Mouse (Mus musculus) MEL (cell line): ENCODE results near the gene Clptm1. TPM values are rescaled to one million over a fixed set of nuclear protein-coding genes. Genes with fewer than 3 reads are reported as not detected.

ENCODE experiments used
- DNase-seq: peaks from one replicate; pipeline ENCODE4 v3.0.0; 2011; ENCODE audit warnings: low read depth, low spot score
- H3K27ac ChIP-seq: 2 replicates; pipeline ENCODE4 v1.5.1; 2012; ENCODE audit warnings: low read depth, mild to moderate bottlenecking, control low read depth, low read length, moderate library complexity; ENCODE audit not compliant: control insufficient read depth
- H3K27me3 ChIP-seq, 2 experiments: fragments of 150-350 bp in 1 of 2; sonication (generic) in 1 of 2; 2 replicates each; pipeline ENCODE4 v1.6.1; 2012; ENCODE audit warnings: low read length in 2 of 2, mild to moderate bottlenecking in 2 of 2, improper control_type of control experiment in 1 of 2, moderate library complexity in 1 of 2; ENCODE audit not compliant: insufficient read depth in 2 of 2, control insufficient read depth in 1 of 2
- H3K36me3 ChIP-seq, 2 experiments: 2 replicates each; pipeline ENCODE4 v1.6.1; 2012 to 2014; ENCODE audit warnings: low read length in 2 of 2, improper control_type of control experiment in 1 of 2, inconsistent platforms in 1 of 2, mild to moderate bottlenecking in 1 of 2; ENCODE audit not compliant: insufficient read depth in 2 of 2, control insufficient read depth in 1 of 2
- H3K4me1 ChIP-seq, 2 experiments: fragments of 150-350 bp in 1 of 2; sonication (generic) in 1 of 2; 2 replicates each; pipeline ENCODE4 v1.6.1; 2012; ENCODE audit warnings: low read length in 2 of 2, improper control_type of control experiment in 1 of 2, mild to moderate bottlenecking in 1 of 2; ENCODE audit not compliant: insufficient read depth in 2 of 2, control insufficient read depth in 1 of 2
- H3K4me3 ChIP-seq, 2 experiments: fragments of 150-350 bp in 1 of 2; sonication (generic) in 1 of 2; 2 replicates each; pipeline ENCODE4 v1.5.1; 2012; ENCODE audit warnings: low read depth in 2 of 2, low read length in 2 of 2, mild to moderate bottlenecking in 2 of 2, moderate library complexity in 2 of 2, control low read depth in 1 of 2, improper control_type of control experiment in 1 of 2; ENCODE audit not compliant: control insufficient read depth in 1 of 2, insufficient read depth in 1 of 2
- H3K79me2 ChIP-seq: 2 replicates; pipeline ENCODE4 v1.6.1; 2012; ENCODE audit warnings: mild to moderate bottlenecking, low read length, moderate library complexity; ENCODE audit not compliant: control insufficient read depth, poor library complexity, insufficient read depth
- H3K9ac ChIP-seq: 2 replicates; pipeline ENCODE4 v1.6.1; 2012; ENCODE audit warnings: low read depth, mild to moderate bottlenecking, control low read depth, low read length, moderate library complexity; ENCODE audit not compliant: control insufficient read depth, poor library complexity, severe bottlenecking
- H3K9me3 ChIP-seq: fragments of 150-350 bp; sonication (generic); replicated peaks from 2 replicates; pipeline ENCODE4 v1.6.1; 2012; ENCODE audit warnings: mild to moderate bottlenecking, low read length, improper control_type of control experiment, moderate library complexity; ENCODE audit not compliant: insufficient read depth
- CHD1 ChIP-seq: IDR thresholded peaks from 2 replicates; pipeline ENCODE4 v1.6.1; 2012; ENCODE audit warnings: low read depth, mild to moderate bottlenecking, inconsistent platforms, low read length, improper control_type of control experiment
- CTCF ChIP-seq, 3 experiments: IDR thresholded peaks in 2 of 3; conservative IDR thresholded peaks in 1 of 3; 2 replicates each; pipeline ENCODE4 v1.5.1; 2011 to 2012; ENCODE audit warnings: low read length in 3 of 3, low read depth in 2 of 3, mild to moderate bottlenecking in 2 of 3, improper control_type of control experiment in 1 of 3, inconsistent platforms in 1 of 3, mixed read lengths in 1 of 3, moderate library complexity in 1 of 3; ENCODE audit not compliant: control insufficient read depth in 1 of 3, insufficient read depth in 1 of 3, poor library complexity in 1 of 3, severe bottlenecking in 1 of 3
- E2F4 ChIP-seq: IDR thresholded peaks from 2 replicates; pipeline ENCODE4 v1.6.1; 2011; ENCODE audit warnings: low read depth, low read length, improper control_type of control experiment, borderline replicate concordance
- ELF1 ChIP-seq: IDR thresholded peaks from 2 replicates; pipeline ENCODE4 v1.6.1; 2014; ENCODE audit warnings: low read depth, mild to moderate bottlenecking, inconsistent platforms, low read length, improper control_type of control experiment, moderate library complexity
- EP300 ChIP-seq, 2 experiments: IDR thresholded peaks; 2 replicates each; pipeline ENCODE4 v1.6.1; 2011; ENCODE audit warnings: improper control_type of control experiment in 2 of 2, low read length in 2 of 2, low read depth in 1 of 2, mild to moderate bottlenecking in 1 of 2
- ETS1 ChIP-seq: IDR thresholded peaks from 2 replicates; pipeline ENCODE4 v1.6.1; 2012; ENCODE audit warnings: low read depth, mild to moderate bottlenecking, inconsistent platforms, low read length, improper control_type of control experiment, moderate library complexity
- HCFC1 ChIP-seq: IDR thresholded peaks from 2 replicates; pipeline ENCODE4 v1.6.1; 2012; ENCODE audit warnings: low read depth, mild to moderate bottlenecking, inconsistent platforms, low read length, improper control_type of control experiment, moderate library complexity
- JUND ChIP-seq: IDR thresholded peaks from 2 replicates; pipeline ENCODE4 v1.6.1; 2011; ENCODE audit warnings: low read depth, mild to moderate bottlenecking, improper control_type of control experiment, low read length
- KAT2A ChIP-seq: conservative IDR thresholded peaks from 2 replicates; pipeline ENCODE4 v1.6.1; 2012; ENCODE audit warnings: low read depth, low read length, improper control_type of control experiment, inconsistent platforms
- MAFK ChIP-seq: IDR thresholded peaks from 2 replicates; pipeline ENCODE4 v1.6.1; 2011; ENCODE audit warnings: low read depth, mild to moderate bottlenecking, low read length, improper control_type of control experiment, borderline replicate concordance
- MAX ChIP-seq: IDR thresholded peaks from 2 replicates; pipeline ENCODE4 v1.6.1; 2011; ENCODE audit warnings: low read length, improper control_type of control experiment
- MAZ ChIP-seq: IDR thresholded peaks from 2 replicates; pipeline ENCODE4 v1.6.1; 2012; ENCODE audit warnings: low read depth, mild to moderate bottlenecking, inconsistent platforms, low read length, improper control_type of control experiment
- MXI1 ChIP-seq: IDR thresholded peaks from 2 replicates; pipeline ENCODE4 v1.6.1; 2011; ENCODE audit warnings: mild to moderate bottlenecking, low read depth, low read length, improper control_type of control experiment
- NELFE ChIP-seq: IDR thresholded peaks from 2 replicates; pipeline ENCODE4 v1.6.1; 2011; ENCODE audit warnings: low read depth, low read length, improper control_type of control experiment
- SIN3A ChIP-seq: IDR thresholded peaks from 2 replicates; pipeline ENCODE4 v1.6.1; 2012; ENCODE audit warnings: low read length, improper control_type of control experiment, inconsistent platforms
- TAL1 ChIP-seq: IDR thresholded peaks from 2 replicates; pipeline ENCODE4 v1.6.1; 2012; ENCODE audit warnings: mild to moderate bottlenecking, inconsistent platforms, low read length, moderate library complexity, mixed read lengths
- TBP ChIP-seq: IDR thresholded peaks from 2 replicates; pipeline ENCODE4 v1.8.0; 2011; ENCODE audit warnings: low read depth, low read length, improper control_type of control experiment
- TCF12 ChIP-seq: IDR thresholded peaks from 2 replicates; pipeline ENCODE4 v1.6.1; 2014; ENCODE audit warnings: low read depth, mild to moderate bottlenecking, inconsistent platforms, low read length, improper control_type of control experiment, moderate library complexity
- UBTF ChIP-seq: IDR thresholded peaks from 2 replicates; pipeline ENCODE4 v1.6.1; 2012; ENCODE audit warnings: low read depth, mild to moderate bottlenecking, inconsistent platforms, low read length, improper control_type of control experiment, moderate library complexity, borderline replicate concordance; ENCODE audit not compliant: insufficient read depth
- ZKSCAN1 ChIP-seq: IDR thresholded peaks from 2 replicates; pipeline ENCODE4 v1.6.1; 2012; ENCODE audit warnings: low read depth, mild to moderate bottlenecking, inconsistent platforms, low read length, improper control_type of control experiment, moderate library complexity
- ZNF384 ChIP-seq: IDR thresholded peaks from 2 replicates; pipeline ENCODE4 v1.6.1; 2012; ENCODE audit warnings: low read depth, mild to moderate bottlenecking, inconsistent platforms, low read length, improper control_type of control experiment
- polyA plus RNA-seq, 2 experiments: library from polyadenylated mRNA; stranded (reverse) in 1 of 2; unstranded in 1 of 2; fragments of >175 nt in 1 of 2; fragments of >200 nt in 1 of 2; gene quantifications; 2 replicates each; pipeline versions ENCODE4 v1.2.1 to v1.2.4; 2012; ENCODE audit warnings: low replicate concordance in 2 of 2, low read depth in 1 of 2; ENCODE audit not compliant: insufficient read length in 2 of 2, insufficient read depth in 1 of 2, missing spikeins in 1 of 2
- total RNA-seq: library from RNA; depleted of rRNA; stranded (reverse); fragments of 300-350 nt; gene quantifications from 2 replicates; pipeline ENCODE4 v1.2.3, GENCODE M21; 2012

Clptm1 gene
- total and polyA plus RNA-seq, 3 experiments = 58.5 to 102 (median 62.4) TPM

DNA sequence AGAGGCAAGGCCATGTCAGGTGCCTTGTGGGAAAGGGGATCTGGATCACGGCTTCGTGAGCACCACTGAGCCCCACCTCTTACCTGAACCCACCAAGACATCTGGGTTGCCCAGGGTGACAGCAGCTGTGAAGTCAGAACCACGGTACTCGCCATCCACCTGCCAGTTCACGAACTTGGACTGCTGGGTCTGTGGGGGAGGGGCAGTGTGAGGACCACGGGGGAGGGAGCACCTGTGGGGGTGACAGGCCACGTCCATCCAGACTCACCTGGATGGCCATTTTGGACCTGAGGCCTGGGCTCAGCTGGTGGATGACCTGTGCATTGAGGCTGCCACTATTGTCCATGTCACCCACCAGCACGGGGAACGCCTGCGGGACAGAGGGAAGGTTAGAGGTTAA lies 45.8 kb upstream of the Clptm1 start:
- TF ChIP-seq KAT2A (no peak), SIN3A (no peak), UBTF (no peak), JUND (no peak), MAX (no peak), NELFE (no peak), MAZ (no peak), ZKSCAN1 (no peak), ZNF384 (no peak)
- Histone ChIP-seq H3K4me1 (peaks cover 0 to 9% of the 10 kb centered on the region in 2 experiments; a peak in 1 of 4 replicates), H3K9ac (no peak overlapping the region), H3K79me2 (peaks cover 20% of the 10 kb centered on the region), H3K9me3 (no peaks in the 10 kb centered on the region), H3K27ac (no peak overlapping the region), H3K4me3 (no peak overlapping the region), H3K27me3 (no peaks in the 10 kb centered on the region), H3K36me3 (peaks cover 11 to 13% of the 10 kb centered on the region in 2 experiments)
- DNase-seq = no peak

DNA sequence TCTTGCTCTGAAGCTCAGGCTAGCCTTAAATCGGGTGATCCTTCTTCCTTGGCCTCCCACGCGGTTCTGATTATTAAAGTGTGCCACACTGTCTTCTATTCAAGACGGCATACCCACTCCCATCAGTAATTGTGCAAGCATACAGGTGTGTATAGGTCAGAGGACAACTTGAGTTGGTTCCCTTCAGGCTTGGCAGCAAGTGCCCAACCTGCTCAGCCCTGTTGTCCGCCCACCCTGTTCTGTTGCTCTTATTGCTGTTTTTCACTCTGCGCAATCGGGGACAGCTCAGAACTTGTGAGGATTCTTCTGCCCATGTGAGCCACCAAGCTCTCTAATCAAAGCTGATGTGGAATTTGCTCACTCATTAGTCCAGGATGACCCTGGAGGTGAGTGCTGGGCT lies 40.4 kb upstream of the Clptm1 start:
- no peak overlapping the region for H3K9ac ChIP-seq
- no peak overlapping the region for H3K27ac ChIP-seq
- no peak for DNase-seq
- peaks cover 0 to 18% of the 10 kb centered on the region in 2 experiments; a peak in 2 of 4 replicates for H3K4me1 ChIP-seq
- no peaks in the 10 kb centered on the region for H3K27me3 ChIP-seq
- H3K79me2 ChIP-seq = no peaks in the 10 kb centered on the region; the same call in 1 of the 2 replicates
- no peak for TF ChIP-seq HCFC1
- no peak for TF ChIP-seq CTCF (IDR thresholded peaks at IDR 0.05 in 2 of 3, conservative IDR thresholded peaks at IDR 0.05 in 1 of 3; ENCODE audit: control insufficient read depth in 1 of 3, insufficient read depth in 1 of 3, low read depth in 2 of 3, low read length in 3 of 3, poor library complexity in 1 of 3, severe bottlenecking in 1 of 3)
- TF ChIP-seq TAL1 = no peak
- no peak for TF ChIP-seq ELF1
- TF ChIP-seq MXI1 = no peak
- TF ChIP-seq CHD1 = no peak
- TF ChIP-seq MAFK = no peak
- no peaks in the 10 kb centered on the region for H3K9me3 ChIP-seq
- no peak overlapping the region for H3K4me3 ChIP-seq
- H3K36me3 ChIP-seq = peaks cover 11 to 13% of the 10 kb centered on the region in 2 experiments

DNA sequence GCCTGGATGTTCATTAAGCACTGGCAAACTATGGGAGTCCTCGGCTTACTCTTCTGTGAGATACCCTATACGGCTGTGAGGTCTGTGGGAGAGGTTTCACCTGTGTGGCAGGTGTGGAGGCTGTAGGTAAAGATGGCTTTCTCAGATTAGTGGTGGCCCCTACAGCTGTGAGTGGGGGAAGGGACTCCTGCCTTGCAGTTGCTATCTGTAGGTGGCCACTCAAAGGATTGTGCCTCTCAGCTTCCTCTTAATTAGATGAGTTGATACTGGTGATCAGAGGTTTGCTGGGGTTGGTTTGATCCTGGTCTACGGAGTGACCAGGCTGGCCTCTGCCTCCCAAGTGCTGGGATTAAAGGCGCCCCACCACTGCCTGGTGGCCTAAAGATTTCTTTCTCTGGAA lies 39.6 kb upstream of the Clptm1 start:
- Histone ChIP-seq H3K4me3 (no peak overlapping the region), H3K9ac (no peak overlapping the region), H3K4me1 (peaks cover 0 to 22% of the 10 kb centered on the region in 2 experiments; a peak in 2 of 4 replicates)
- TF ChIP-seq EP300 (IDR thresholded peaks at IDR 0.05; ENCODE audit: low read depth in 1 of 2, low read length in 2 of 2) = peak; percentile 15 to 53; a peak in 1 of 4 replicates
- no peak for TF ChIP-seq UBTF
- no peak for TF ChIP-seq E2F4
- TF ChIP-seq TBP = 0 out of 2 replicates have a peak, but pooled peaks have one; percentile 19
- TF ChIP-seq ETS1 = 0 out of 2 replicates have a peak, but pooled peaks have one; percentile 11
- TF ChIP-seq NELFE = no peak
- TF ChIP-seq MAX = no peak
- TF ChIP-seq TCF12 = peak; percentile 63; the same call in 1 of the 2 replicates
- TF ChIP-seq, all 39 proteins: peak for 4
- Histone ChIP-seq H3K27me3 (no peaks in the 10 kb centered on the region), H3K79me2 (no peaks in the 10 kb centered on the region; the same call in 1 of the 2 replicates), H3K9me3 (no peaks in the 10 kb centered on the region), H3K27ac (no peak overlapping the region), H3K36me3 (peaks cover 13 to 16% of the 10 kb centered on the region in 2 experiments)
- no peak for DNase-seq
